Mouse (Mus musculus) gastrocnemius, adult 8-10 months (tissue): Measurements from ENCODE around the gene Tiparp. TPM values are rescaled to one million over a fixed set of nuclear protein-coding genes. Genes with fewer than 3 reads are reported as not detected.
A peak's percentile ranks its signal among the peaks of the same experiment; 100 is the strongest.

Source experiments
- DNase-seq, 2 experiments: peaks; one replicate each; pipeline ENCODE4 v3.0.0; 2022; ENCODE audit warnings: low spot score in 2 of 2
- total RNA-seq, 4 experiments: library from RNA; stranded (reverse); gene quantifications; 2 replicates each; pipeline ENCODE4 v1.2.4; 2022

Gene Tiparp
- total RNA-seq = 10 to 100 TPM; 10.9 to 47.7 (median 17.5) TPM

DNA sequence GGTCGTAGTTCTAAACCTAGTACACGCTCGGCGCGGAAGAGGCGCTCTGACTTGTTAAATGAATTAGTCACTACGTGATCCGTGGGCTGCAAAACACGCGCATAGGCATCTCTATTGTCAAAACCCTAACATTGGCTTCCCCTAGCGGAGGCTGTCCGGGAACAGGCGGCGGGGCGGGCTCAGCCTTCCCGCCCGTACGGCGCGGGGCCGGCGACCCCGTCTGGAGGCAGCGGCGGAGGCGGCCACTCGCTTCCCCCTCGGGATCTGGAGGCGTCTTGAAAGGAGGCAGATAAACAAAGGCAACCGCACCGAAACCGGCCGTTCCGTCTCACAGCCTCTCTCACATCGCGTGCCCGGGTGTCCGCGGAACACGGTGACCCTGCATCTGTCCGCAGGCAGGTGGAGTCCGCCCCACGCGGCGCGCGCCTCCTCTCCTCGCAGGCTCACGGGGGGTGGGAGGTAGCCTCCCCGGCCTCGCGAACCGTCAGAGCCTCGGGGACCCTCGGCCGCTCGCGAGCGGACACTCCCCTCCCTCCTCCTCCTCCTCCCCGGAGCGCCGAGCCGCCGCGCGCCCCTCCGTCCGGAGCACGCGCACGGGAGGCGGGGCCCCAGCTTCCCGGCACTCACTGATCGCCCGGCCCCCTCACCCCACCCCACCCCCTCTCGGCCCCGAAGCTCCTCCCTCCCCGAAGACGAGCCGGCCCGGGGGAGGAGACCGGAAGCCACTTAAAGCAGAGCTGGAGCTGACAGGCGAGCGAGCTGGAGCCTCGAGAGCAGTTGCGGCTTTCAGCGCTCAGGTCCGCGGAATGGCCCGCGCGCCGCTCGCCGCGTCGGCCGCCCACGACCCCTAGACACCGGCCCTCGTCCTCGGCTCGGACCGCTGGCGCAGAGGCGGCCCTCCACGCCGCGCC lies at the start of gene Tiparp:
Gene Tiparp, plus strand, starts transcription at position 720 of the 911 bp plus-strand sequence.
- peak; percentile 76 to 85 for DNase-seq

DNA sequence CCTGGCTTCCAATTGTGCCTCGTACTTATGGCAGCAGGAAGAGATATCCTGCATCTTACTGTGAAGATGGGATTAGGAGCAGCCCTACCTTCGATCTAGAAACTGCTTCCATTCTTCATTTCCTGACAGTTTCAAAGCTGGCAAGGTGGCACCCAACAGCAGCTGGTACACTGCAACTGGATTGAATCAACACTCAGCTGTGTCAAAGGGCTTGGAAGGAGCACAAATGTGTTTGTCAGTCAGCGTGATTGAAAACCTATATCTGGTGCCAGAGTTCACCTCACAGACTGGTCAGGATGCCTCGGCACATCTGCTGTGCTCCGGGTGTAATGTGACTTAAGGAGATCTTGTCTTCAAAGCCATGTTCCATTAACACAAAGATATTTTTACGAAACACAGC lies 47.5 kb upstream of the Tiparp start:
- DNase-seq = no peak

GRCm38 (mm10) chr3:65482266-65482665 lies 45.9 kb upstream of the Tiparp start:
- DNase-seq = no peak

GRCm38 (mm10) chr3:65482698-65483407 lies 45.4 kb upstream of the Tiparp start:
- DNase-seq = no peak

DNA sequence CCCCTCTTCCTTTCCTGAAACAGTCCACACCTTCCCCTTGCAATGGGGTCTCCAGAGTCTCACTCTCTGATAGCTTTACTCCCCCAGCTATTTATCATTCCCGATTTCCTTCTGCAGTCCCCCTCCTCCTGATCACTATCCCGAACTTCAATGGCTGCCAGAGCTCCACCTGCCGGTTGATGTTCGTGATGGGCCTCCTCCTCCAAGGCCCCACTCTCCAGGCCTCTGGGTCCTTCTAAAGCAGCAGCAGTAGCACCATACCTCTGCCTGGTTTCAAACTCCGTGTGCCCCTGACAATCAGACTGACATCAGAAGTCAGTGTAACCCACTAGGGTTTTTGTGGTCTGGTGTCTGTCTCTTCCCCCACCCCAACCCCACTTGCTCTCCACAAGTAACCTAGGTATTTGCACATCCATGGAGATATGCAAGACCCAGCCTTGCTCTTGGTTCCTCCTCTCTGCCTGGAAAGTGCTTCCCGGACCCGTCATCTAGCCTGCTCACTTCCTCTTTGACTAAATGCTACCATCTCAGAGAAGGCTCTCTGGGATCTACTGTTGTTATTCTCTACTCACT lies 44.0 kb upstream of the Tiparp start:
- no peak for DNase-seq

GRCm38 (mm10) chr3:65487419-65488088 lies 40.7 kb upstream of the Tiparp start:
- DNase-seq = no peak

GRCm38 (mm10) chr3:65488556-65489244 lies 39.5 kb upstream of the Tiparp start:
- DNase-seq = no peak

- no peak for DNase-seq
Measured at GRCm38 (mm10) chr3:65489601-65490000, 38.6 kb upstream of the Tiparp start.

GRCm38 (mm10) chr3:65494291-65494763 lies 33.9 kb upstream of the Tiparp start:
- DNase-seq = no peak

GRCm38 (mm10) chr3:65507766-65508165 lies 20.4 kb upstream of the Tiparp start:
- DNase-seq = no peak

DNA sequence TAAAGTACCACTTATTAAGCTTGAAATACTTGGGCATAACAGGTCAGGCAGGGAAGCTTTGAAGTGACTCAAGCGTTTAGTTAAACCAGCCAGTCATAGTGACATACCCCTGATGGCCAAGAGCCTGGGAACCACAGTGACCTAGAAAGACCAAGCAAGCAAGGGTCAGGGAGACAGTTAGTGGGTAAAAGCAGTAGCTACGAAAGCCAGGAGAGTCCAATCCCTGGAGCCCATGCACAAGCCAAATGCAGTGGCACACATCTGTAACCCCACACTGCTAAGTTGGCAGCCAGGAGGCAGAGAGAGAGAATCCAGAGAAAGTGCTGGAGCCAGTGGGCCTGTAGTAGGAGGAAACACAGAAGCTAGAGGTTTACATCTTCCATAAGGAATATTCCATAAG lies 17.6 kb upstream of the Tiparp start:
- no peak for DNase-seq

GRCm38 (mm10) chr3:65515751-65516150 lies 12.5 kb upstream of the Tiparp start:
- no peak for DNase-seq

DNA sequence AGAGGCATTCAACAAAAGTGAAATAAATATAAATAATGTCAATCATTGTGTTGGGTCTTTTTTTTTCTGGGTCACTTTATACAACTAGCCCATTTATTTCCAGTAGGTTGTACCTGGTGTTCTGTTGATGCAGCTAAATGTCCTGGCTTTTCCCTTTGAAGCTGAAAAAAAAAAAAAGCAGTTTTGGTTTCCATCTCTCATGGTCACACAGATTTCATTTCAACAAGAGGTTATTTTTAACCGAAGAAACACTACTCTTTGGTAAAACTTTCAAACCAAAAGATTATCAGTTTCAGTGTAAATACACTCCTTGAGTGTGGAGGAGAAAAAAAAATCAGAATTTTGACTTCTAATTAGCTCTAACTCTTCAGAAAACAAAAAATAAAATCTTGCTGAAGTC lies 11.7 kb upstream of the Tiparp start:
- no peak for DNase-seq

- DNase-seq = no peak
Measured at GRCm38 (mm10) chr3:65517141-65517540, 11.1 kb upstream of the Tiparp start.

- DNase-seq = no peak
Measured at GRCm38 (mm10) chr3:65517747-65518527, 10.3 kb upstream of the Tiparp start.

DNA sequence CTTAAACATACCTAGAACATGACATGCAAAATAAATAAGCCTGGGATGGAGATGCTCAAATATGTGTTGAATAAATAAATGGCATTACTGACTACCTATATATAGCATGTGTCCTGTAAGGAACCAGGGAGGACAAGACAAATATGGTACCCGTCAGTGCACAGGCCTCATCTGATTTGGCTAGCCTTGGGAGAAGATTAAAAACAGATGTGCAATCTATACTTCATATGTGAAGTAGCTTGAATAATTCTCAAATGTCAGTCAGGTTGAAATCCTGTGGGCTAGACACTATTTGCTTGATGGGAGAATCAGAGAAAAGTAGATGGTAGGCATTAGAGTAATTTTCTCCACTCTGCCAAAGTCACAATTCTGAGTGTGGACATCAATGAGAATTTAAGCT lies 6.8 kb upstream of the Tiparp start:
- DNase-seq = no peak

DNA sequence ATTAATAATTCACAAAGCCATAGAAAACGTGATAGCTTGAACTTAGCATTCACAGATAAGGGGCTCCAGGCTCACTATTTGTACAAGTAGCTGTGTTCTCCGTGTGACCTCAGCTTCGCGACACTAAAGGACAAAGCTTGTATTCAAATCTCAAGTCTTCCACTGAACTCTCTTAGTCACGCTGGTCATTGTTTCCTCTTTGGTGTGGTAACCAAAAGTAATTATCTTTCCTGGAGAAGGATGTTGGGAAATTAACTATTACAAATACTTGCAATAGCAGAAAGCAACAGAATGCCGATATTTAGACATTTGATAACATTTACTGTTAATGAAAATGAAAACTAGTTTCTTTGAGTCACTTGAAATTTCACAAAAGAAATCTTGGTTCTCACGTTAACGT lies 4.8 kb upstream of the Tiparp start:
- no peak for DNase-seq

DNA sequence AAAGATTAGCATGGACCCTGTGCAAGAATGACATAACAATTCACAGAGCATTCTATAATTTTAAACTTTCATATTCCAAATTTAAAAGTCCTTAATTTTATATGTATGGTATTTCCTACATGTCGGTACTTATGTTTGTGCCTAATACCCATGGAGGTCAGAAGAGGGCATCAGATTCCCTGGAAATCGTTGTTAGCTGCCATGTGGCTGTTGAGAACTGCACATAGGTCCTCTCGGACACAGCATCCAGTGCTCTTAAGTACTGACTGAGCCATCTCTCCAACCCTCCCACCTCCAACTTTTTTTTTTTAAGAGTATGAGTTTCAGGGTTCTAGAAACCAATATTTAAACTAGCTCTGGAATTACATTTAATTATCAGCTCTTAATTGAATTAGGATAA lies 2.5 kb upstream of the Tiparp start:
- no peak for DNase-seq

DNA sequence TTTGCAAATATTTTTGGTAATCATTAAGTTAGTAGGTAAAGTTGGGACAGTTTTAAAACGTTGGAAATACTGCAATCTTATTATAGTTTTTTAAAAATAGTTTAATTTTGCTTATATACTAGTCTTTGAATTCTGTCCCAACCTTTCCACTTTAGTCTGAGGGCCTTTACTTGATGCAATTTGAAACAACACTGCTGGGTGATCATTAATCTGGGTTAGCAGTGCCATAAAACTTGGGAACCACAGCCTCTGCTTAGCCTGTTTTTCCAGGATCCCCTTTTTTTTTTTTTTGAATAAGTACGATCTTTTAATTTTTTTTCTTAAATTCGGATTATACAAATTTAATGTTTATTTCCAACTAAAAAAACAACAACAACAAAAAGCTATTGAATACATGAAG lies 1.0 kb upstream of the Tiparp start:
- DNase-seq = no peak
